In the genomic region with DNA sequence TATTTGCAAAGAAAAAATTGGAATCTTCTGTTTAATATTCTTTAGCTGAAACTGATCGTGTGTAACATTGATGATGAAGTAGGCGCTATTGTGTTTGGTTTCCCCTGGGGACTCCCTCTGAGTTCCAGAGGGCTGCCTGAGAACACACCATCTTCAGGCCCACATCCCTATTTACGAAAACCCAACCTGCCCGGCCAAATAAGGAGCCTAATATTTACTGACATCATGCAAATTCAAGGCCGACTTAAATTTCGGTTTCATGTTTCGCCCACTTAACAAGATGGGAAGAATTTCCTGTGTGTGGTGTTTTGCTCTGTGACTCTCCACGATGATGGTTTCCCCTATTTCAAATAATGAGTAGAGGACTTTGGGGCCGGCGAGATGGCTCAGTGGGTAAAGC, we compare ENCODE assay signal across 20 mouse cellular contexts.
A peak's percentile ranks its signal among the peaks of the same experiment; 100 is the strongest.
DNase-seq lines count a peak whose midpoint lies in the region; ATAC-seq and TF ChIP-seq lines count a peak whose summit lies in the region.
"Had no signal": no experiment of that assay in that cellular context is flagged by ENCODE, and none has a peak within 500 bp of the region (broad histone marks: within the 10 kb centered on the region; RNA-seq: fewer than 3 reads in every experiment).

No protein-coding gene starts in this region.

- ATAC-seq in forebrain, embryonic 14.5 days = no peak
- ATAC-seq in hindbrain, embryonic 12.5 days (ENCODE audit: low FRiP score) = no peak
- no peak for ATAC-seq in hindbrain, embryonic 16.5 days
- no peak for ATAC-seq in CD4-positive, CD25-positive, alpha-beta regulatory T cell, adult 4 months
- ATAC-seq: midbrain, embryonic 13.5 days had no signal

- no peak for TF ChIP-seq CTCF in spleen, adult 2 months (IDR thresholded peaks at IDR 0.05; ENCODE audit: extremely low read depth, insufficient read depth, insufficient read length, insufficient replicate concordance)

- H3K27me3 ChIP-seq in forebrain, embryonic 10.5 days (ENCODE audit: poor library complexity, severe bottlenecking) = no peaks in the 10 kb centered on the region
- no peaks in the 10 kb centered on the region for H3K27me3 ChIP-seq in forebrain, embryonic 14.5 days (replicated peaks; ENCODE audit: control insufficient read depth, insufficient read depth, low read length)
- no peaks in the 10 kb centered on the region for H3K27me3 ChIP-seq in hindbrain, embryonic 12.5 days
- no peaks in the 10 kb centered on the region for H3K27me3 ChIP-seq in hindbrain, embryonic 16.5 days (replicated peaks; ENCODE audit: control insufficient read depth, insufficient read depth, low read length)
- H3K27me3 ChIP-seq in spleen, adult 2 months (ENCODE audit: control insufficient read depth, insufficient read depth, low read length) = no peaks in the 10 kb centered on the region
- H3K27me3 ChIP-seq in splenic B cell, adult 2 months (ENCODE audit: control insufficient read depth, insufficient read depth, low read length, poor library complexity, severe bottlenecking) = no peaks in the 10 kb centered on the region
- H3K27me3 ChIP-seq: CH12.LX; embryonic facial prominence, embryonic 15.5 days; lung, embryonic 15.5 days; midbrain, embryonic 13.5 days; stomach, embryonic 15.5 days had no signal

- H3K4me3 ChIP-seq in forebrain, embryonic 10.5 days = no peak overlapping the region
- no peak overlapping the region for H3K4me3 ChIP-seq in forebrain, embryonic 14.5 days (ENCODE audit: low read depth, low read length)
- H3K4me3 ChIP-seq in hindbrain, embryonic 12.5 days = no peak overlapping the region
- H3K4me3 ChIP-seq in hindbrain, embryonic 16.5 days (ENCODE audit: low read length) = no peak overlapping the region
- H3K4me3 ChIP-seq in spleen, adult 2 months (ENCODE audit: extremely low read depth, insufficient read depth, insufficient read length) = no peak overlapping the region
- H3K4me3 ChIP-seq: embryonic facial prominence, embryonic 15.5 days; gastrocnemius, adult 2 months; lung, embryonic 15.5 days; midbrain, embryonic 13.5 days; stomach, embryonic 15.5 days had no signal

- no peak overlapping the region for H3K4me2 ChIP-seq in forebrain, embryonic 14.5 days (ENCODE audit: low read length)
- H3K4me2 ChIP-seq in hindbrain, embryonic 12.5 days (replicated peaks) = no peak overlapping the region
- H3K4me2 ChIP-seq in hindbrain, embryonic 16.5 days (ENCODE audit: low read length) = no peak overlapping the region
- H3K4me2 ChIP-seq: embryonic facial prominence, embryonic 15.5 days; lung, embryonic 15.5 days; midbrain, embryonic 13.5 days; stomach, embryonic 15.5 days had no signal

- no peak overlapping the region for H3K9ac ChIP-seq in forebrain, embryonic 14.5 days (ENCODE audit: low read length)
- no peak overlapping the region for H3K9ac ChIP-seq in hindbrain, embryonic 12.5 days
- H3K9ac ChIP-seq in hindbrain, embryonic 16.5 days (ENCODE audit: low read depth, low read length) = no peak overlapping the region
- H3K9ac ChIP-seq: embryonic facial prominence, embryonic 15.5 days; lung, embryonic 15.5 days; midbrain, embryonic 13.5 days; stomach, embryonic 15.5 days had no signal

- no peak for DNase-seq in forebrain, embryonic 10.5 days (ENCODE audit: extremely low spot score, low spot score)
- no peak for DNase-seq in forebrain, embryonic 14.5 days (ENCODE audit: low spot score)
- DNase-seq in spleen, adult 2 months (ENCODE audit: low read depth in 1 of 2, low spot score in 2 of 2) = no peak
- DNase-seq in spleen, adult 18-20 months = no peak
- peak; percentile 66 for DNase-seq in splenic B cell, adult 2 months (ENCODE audit: low read depth, low spot score)
- DNase-seq: adrenal gland, postnatal 25 days; cerebellum, adult 11 months; gastrocnemius, adult 2 months; heart, postnatal 14 days; kidney, adult 9 months; left cerebral cortex, postnatal 4 days; thymus, adult 18-20 months had no signal

- peak overlapping the region; percentile 69; the same call in 1 of the 2 replicates for H3K27ac ChIP-seq in forebrain, embryonic 10.5 days
- no peak overlapping the region for H3K27ac ChIP-seq in forebrain, embryonic 14.5 days (ENCODE audit: low read depth, low read length)
- peak overlapping the region; percentile 66 for H3K27ac ChIP-seq in hindbrain, embryonic 12.5 days
- H3K27ac ChIP-seq in hindbrain, embryonic 16.5 days (ENCODE audit: low read depth, low read length) = no peak overlapping the region
- H3K27ac ChIP-seq in spleen, adult 2 months (ENCODE audit: insufficient read depth, low read length) = peak overlapping the region; percentile 73
- H3K27ac ChIP-seq: embryonic facial prominence, embryonic 15.5 days; lung, embryonic 15.5 days; midbrain, embryonic 13.5 days; stomach, embryonic 15.5 days had no signal

- no peaks in the 10 kb centered on the region for H3K9me3 ChIP-seq in forebrain, embryonic 10.5 days
- no peaks in the 10 kb centered on the region for H3K9me3 ChIP-seq in forebrain, embryonic 14.5 days (replicated peaks; ENCODE audit: control insufficient read depth, low read length)
- H3K9me3 ChIP-seq in hindbrain, embryonic 12.5 days (replicated peaks) = no peaks in the 10 kb centered on the region
- no peaks in the 10 kb centered on the region for H3K9me3 ChIP-seq in hindbrain, embryonic 16.5 days (ENCODE audit: control insufficient read depth, low read length)
- H3K9me3 ChIP-seq: embryonic facial prominence, embryonic 15.5 days; lung, embryonic 15.5 days; midbrain, embryonic 13.5 days; stomach, embryonic 15.5 days had no signal

- no peaks in the 10 kb centered on the region for H3K36me3 ChIP-seq in forebrain, embryonic 10.5 days (replicated peaks)
- H3K36me3 ChIP-seq in forebrain, embryonic 14.5 days (ENCODE audit: control insufficient read depth, insufficient read depth, low read length) = no peaks in the 10 kb centered on the region
- H3K36me3 ChIP-seq in hindbrain, embryonic 12.5 days = no peaks in the 10 kb centered on the region
- H3K36me3 ChIP-seq in hindbrain, embryonic 16.5 days (ENCODE audit: control insufficient read depth, insufficient read depth, low read length) = no peaks in the 10 kb centered on the region
- H3K36me3 ChIP-seq in spleen, adult 2 months (ENCODE audit: control insufficient read depth, insufficient read depth, low read length) = no peaks in the 10 kb centered on the region
- no peaks in the 10 kb centered on the region for H3K36me3 ChIP-seq in splenic B cell, adult 2 months (ENCODE audit: control insufficient read depth, insufficient read depth, low read length, poor library complexity, severe bottlenecking)
- H3K36me3 ChIP-seq: embryonic facial prominence, embryonic 15.5 days; lung, embryonic 15.5 days; midbrain, embryonic 13.5 days; stomach, embryonic 15.5 days had no signal

- WGBS in forebrain, embryonic 10.5 days = 90% methylated on average over 10 of the region's 10 CpGs
- WGBS in forebrain, embryonic 14.5 days = 90% methylated on average over 10 of the region's 10 CpGs
- WGBS in hindbrain, embryonic 12.5 days = 86% methylated on average over 10 of the region's 10 CpGs
- 87% methylated on average over 10 of the region's 10 CpGs for WGBS in hindbrain, embryonic 16.5 days
- WGBS in spleen, adult 2 months = 36% methylated on average over 10 of the region's 10 CpGs

- no peak for TF ChIP-seq POLR2A in spleen, adult 2 months (IDR thresholded peaks at IDR 0.05; ENCODE audit: low read depth, low read length)

- H3K4me1 ChIP-seq in forebrain, embryonic 10.5 days = peaks cover 29% of the 10 kb centered on the region
- H3K4me1 ChIP-seq in forebrain, embryonic 14.5 days (ENCODE audit: control insufficient read depth, insufficient read depth, low read length) = no peaks in the 10 kb centered on the region
- peaks cover 17% of the 10 kb centered on the region for H3K4me1 ChIP-seq in hindbrain, embryonic 12.5 days
- no peaks in the 10 kb centered on the region for H3K4me1 ChIP-seq in hindbrain, embryonic 16.5 days (ENCODE audit: control insufficient read depth, insufficient read depth, low read depth, low read length)
- H3K4me1 ChIP-seq in spleen, adult 2 months (ENCODE audit: control insufficient read depth, insufficient read depth, insufficient read length) = peaks cover 66% of the 10 kb centered on the region

Comparison
In these comparisons a context has a peak if more than half of its experiments do, and no peak if none do; other contexts are left out.
1. H3K27ac ChIP-seq: peak in forebrain, embryonic 10.5 days (single experiment), hindbrain, embryonic 12.5 days (single experiment) and spleen, adult 2 months (single experiment); none in forebrain, embryonic 14.5 days (single experiment) and hindbrain, embryonic 16.5 days (single experiment).